Mouse (Mus musculus) right cerebral cortex, adult 2 months (tissue): ENCODE measurements around the gene Tln2.

Experiments
- DNase-seq, 2 experiments: peaks; one replicate each; pipeline ENCODE4 v3.0.0; 2021 to 2022; ENCODE audit warnings: low spot score in 2 of 2

The Tln2 gene

DNA sequence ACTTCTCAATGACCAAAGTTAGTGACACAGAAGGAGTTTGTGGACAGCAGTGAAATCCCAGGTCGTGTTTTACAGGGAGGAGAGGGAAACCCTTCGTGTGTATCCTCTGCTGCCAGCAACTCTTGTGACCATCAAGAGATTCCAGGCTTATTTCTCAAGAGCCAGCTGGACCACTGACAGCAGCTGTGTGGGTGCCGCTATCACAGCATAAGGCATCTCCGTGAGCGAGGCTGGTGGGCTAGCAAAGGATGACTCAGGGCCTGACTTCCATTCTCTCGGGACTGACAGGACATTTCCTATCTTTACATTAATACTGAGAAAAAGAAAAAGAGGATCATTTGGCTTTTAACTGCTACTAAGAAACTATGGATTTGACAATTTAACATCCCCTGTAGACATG, 283.1 kb downstream of the Tln2 start:
- DNase-seq = peak; percentile 63 to 72

DNA sequence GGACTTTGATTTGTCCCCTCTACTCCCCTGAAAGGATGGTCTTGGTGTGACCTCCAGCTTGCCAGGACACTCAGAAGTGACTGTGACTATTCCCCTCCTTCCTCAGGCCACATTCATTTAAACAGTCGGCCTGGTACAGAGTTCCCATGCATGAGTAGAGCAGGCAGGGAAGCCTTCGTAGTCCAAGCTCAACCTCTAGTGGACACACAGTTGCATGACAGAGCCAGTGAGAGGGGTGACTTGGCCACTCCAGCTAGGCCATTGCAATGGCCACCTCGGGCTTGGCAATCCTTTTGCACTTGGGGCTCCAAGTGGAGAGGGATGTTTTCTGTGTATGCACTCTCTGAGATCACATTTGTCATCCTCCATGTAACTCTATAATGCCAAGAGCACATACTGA, 285.2 kb downstream of the Tln2 start:
- DNase-seq = no peak

DNA sequence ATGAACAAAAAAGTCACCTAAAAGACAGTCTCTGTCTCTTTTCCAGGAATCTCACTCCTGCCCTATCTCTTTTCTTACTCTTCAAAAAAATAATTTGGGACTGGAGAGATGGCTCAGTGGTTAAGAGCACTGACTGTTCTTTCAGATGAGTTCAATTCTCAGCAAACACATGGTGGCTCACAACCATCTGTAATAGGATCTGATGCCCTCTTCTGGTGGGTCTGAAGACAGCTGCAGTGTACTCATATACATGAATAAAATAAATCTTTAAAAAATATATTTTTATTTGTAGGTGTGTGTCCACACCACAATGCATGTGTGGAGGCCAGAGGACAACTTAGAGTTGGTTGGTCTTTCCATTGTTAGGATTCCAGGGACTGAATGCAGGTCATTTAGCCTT, 286.1 kb downstream of the Tln2 start:
- DNase-seq = no peak

DNA sequence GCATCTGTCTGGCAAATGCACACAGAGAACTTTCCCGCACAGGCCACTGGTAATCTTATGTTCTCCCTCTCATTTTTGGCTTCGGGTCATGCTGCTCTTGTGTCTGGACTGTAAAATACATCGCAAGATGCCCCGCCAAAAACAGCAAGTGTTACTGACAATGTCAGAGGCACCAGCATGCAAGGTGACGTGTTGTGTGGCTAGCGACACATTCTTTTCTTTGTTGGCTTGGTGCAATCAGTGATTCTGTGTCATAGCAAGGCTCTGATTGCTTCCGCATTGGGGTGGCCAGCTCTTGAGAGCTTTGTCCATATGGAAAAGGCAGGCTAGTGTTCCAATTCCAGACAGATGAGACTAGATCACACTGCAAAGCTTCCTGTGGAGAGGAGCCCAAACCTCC, 288.8 kb downstream of the Tln2 start:
- no peak for DNase-seq

DNA sequence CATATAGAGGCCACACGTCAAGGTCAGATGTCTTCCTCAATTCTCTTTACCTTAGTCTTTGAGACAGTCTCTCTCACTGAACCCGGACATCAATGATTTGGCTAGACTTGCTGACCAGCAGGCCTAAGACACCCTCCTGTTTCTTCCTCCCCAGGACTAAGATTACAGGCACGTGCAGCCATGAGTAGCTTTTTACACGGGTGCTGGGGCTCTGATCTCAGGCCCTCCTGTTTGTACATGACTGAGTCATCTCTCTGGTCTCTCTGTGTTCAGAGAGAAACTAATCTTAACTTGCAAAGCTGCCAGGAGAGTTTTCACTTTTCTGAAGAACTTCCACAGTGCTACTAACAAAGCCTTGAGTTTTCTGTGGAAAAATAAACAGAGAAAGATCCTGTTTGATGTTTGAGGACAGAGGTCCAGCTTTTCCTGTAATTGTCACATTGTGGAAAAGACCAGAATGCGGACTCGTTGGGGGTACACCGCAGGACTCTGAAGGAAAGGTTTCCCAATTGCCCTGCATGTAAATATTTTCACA, 289.4 kb downstream of the Tln2 start:
- DNase-seq = no peak

DNA sequence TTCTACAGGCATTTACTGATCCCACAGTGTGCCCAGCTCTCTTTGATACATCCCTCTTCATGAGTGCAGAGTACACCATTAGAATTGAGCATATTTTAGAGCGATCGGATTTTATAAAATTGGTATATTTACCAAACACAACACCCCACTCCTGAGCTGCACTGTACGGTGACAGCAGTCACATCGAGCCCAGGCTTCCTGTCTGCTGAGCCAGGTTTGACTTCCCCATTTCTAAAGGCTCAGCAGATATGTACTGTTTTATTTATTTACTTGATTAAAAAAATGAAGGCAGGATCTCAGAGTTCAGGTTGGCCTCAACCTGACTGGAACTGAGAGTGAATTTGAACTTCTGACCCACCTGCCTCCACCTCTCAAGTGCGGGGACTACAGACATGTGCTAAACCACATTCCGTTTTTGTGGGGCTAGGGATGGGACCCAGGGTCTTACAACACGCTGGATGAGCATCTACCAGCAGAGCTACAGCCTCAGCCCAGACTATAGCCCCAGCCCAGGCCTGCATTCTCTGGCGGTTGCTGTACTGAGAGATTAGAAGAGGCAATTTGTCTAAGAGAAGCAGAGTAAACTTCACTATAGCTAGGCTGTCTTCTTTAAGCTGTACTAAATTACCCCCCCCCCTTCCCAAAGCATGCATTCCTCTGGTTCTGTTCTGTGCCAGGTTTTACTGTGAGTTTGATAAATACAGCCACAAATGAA, 292.1 kb downstream of the Tln2 start:
- DNase-seq = no peak

DNA sequence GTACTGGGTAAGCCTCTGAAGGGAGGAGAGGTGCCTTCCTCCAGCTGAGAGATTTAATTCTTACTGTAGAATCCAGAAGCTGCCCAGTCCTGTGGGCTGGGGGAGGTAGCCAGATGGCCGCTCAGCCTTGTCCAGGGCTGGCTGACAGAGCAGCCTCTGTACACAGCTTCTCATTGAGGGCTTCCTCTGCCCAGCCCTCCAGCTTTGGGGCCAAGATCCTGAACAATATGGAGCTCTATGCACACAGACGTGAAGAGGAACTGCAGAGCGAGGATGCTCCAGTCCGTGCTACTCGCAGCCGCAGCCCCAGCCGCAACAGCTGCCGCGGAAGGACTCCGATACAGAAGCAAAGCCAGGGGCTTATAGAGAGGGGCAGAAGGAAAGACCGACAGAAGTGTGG, 294.0 kb downstream of the Tln2 start:
- DNase-seq = peak; percentile 13 to 21

DNA sequence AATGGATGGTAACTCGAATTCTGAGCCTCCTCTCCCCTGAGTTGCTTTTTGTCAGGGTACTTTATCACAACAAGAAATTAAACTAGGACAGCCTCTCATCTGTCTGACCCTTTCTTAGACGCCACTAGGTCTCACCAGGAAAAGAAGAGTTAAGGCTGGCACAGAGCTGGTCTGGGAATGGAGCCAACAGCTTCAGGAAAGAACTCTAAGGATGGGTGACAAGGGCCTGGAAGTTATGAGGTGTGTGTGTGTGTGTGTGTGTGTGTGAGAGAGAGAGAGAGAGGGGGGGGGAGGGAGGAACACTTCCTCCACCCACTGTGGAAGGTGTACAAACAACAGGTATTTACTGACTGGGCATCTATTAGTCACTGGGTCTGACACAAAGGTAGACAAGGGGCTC, 294.6 kb downstream of the Tln2 start:
- no peak for DNase-seq

DNA sequence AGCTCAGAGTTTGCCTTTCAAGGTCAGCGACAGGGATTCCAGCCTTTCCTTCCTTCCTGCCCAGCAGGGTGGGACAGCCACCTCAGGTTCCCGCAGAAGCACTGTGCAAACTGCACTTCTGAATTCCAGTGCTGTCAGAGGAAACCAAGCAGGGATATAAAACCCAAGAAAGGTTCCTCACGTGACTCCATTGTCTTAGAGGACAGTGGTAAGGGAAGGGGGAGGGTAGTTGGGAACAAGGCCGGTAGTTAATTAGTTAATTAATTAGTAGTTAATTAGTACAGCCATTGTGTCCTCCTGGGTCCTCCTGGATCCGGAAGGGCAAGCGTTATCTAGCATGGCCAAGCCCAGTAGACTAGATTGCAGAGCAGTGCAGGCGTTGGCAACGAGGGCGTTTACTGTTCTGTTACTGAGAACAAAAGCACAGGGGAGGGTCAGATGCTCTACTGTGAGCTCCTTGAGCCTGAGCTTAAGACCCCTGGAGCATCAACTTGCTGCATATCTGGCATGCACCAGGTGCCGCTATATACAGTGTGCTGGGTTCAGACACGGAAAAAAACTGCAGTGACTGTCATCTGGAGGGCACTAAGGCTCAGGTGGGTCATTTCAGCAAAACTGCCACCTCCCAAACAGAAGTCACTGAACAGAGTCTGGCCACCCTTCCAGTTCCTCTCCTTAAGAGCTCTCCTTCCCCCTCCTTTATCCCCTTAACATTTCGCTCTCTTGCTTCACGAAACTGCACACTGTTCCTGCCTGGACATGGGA, 298.5 kb downstream of the Tln2 start:
- no peak for DNase-seq

DNA sequence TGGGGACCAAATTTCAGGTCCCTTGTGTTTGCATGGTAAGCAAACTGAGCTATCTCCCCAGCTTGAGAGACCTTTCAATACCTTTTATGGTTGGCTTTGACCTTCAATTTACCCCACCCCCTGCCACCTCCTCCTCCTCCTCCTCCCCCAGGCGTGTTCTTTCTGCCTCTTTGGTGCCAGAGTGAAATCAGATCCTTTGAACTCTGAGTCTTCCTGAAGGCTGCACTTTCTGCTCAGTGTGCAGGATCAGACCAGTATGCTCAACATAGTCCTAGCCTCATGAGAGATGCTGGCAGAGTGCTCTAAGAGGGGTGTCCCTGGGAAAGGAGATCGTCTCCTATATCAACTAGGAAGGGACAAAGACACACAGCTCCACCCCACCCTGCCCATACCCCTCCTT, 309.4 kb downstream of the Tln2 start:
- DNase-seq = no peak

DNA sequence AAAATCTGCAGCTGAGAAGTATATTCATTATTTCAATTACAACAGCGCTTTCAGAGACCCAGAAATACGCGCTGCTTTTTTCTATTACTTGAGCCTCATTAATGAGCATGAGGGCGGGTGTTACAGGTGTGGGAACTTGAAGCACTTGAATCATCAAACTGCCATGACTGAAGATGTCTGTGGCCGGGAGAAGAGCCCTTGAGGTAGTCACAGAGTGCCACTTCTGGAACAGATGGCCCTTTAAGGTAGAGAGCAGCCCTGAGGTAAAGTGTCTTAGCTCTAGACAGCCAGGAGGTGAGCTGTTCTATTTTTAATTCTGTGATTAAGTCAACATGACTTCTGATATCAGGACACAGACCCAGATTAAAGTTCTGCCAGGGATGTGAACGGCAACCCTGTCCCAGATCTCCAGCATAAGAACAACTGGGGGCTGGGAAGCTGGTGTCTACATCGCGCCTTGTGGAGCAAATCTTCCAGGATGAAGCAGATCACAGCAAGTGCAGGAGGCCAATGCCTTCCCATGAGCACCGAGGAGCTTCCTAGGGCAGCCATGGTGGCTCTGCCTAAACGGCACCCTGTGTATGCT, 312.0 kb downstream of the Tln2 start:
- DNase-seq = no peak

DNA sequence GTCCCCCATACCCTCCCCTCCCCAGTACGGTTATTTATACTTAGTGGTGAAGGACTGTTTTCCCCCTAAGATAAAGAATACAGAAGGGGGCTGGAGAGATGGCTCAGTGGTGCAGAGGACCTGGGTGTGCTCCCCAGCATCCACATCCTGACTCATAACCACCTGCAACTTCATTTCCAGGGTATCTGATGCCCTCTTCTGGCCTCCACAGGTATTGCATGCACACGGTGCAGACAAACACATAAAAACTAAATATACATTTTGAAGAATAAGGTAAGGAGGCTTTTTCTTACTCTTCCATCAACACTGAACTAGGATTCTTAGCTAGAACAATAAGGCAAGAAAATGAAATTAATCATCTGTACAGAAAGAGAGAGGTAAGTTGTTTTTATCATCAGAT, 314.2 kb downstream of the Tln2 start:
- DNase-seq = no peak

DNA sequence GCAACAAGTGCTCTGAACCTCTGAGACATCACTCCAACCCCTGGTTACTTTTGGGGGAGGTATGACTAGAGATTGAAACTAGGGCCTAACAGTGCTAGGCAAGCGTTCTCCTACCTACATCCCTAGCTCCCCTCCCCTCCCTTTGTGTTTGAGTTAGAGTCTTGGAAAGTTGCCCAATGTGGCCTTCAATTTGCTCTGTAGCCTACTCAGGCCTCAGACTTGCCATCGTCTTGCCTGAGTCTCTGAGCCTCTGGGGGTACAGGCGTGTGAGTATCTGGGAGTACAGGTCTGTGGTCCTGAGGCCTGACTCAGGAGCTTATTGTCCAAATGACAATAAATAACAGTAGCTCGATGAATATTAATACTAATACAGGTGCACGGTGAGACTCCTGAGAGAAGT, 317.8 kb downstream of the Tln2 start:
- no peak for DNase-seq

DNA sequence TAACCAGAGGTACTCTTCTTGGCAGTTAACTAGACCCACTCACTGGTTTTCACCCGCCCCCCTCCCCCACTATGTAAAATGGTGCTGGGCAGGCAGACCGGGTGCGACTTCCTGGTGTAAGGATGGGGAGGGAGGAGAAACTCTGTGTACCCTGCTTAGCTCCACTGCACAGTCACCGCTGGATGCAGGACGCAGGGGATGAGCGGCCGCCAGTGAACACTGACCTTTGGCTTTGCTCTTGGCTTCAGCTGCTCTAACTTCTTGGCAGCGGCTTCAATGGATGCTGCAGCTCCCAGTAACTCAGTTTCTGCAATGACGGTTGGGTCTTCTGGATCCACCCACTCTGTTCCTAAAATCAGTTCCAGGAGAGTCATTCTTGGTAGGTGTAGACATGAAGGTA, 319.0 kb downstream of the Tln2 start:
- no peak for DNase-seq

DNA sequence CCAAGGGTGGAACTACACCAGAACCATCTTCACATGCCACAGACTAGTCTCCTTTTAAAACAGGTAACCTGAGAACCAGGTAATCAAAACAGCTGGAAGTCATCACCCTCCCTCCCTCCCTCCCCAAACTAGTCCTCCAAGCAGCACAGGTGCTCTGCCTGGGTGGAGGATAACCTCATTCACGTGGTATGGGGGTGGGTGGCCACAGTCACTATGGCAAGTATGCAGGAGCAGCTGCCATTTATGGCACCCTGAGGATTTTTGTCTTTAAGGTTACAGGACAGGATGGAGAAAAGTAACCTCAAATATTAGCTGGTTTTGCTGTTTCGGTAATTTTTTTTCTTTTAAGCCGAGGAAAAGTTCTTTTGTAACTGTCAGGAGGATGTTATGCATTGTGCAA, 322.5 kb downstream of the Tln2 start:
- DNase-seq = no peak

DNA sequence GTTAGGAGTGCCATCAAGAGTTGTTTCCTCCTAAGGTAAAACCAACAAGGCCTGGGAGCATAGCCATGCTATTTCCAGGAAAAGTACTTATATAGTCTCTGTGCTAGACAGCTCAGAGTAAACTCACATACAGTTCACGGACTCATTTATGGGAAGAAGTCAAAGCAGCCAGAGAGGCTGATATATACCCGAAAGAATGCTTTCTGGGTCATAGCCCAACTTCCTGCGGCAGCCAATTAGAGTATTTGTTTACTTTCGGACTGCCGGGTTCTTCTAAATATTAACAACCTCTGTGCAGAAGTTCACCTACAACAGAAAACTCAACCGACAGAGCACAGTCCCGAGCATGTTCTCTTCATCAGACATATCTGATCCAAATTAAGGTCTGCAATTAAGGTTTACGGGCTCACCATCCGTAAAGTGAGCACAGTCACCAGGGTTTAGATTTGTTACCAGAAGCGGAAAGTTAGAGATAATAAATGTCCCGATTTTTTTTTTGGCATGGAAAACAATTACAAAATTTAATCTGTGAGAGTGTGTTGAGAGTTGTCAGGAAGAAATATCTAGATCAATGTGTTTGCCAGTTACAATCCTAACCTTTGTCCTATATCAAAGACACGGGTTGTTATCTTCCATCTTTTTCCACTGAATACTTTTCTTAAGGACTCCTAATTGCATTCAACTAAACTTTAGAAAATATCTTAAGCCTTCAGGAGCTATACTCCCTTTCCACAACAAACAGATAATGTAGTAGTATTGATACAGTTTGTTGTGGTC, 323.9 kb downstream of the Tln2 start:
- DNase-seq = no peak

DNA sequence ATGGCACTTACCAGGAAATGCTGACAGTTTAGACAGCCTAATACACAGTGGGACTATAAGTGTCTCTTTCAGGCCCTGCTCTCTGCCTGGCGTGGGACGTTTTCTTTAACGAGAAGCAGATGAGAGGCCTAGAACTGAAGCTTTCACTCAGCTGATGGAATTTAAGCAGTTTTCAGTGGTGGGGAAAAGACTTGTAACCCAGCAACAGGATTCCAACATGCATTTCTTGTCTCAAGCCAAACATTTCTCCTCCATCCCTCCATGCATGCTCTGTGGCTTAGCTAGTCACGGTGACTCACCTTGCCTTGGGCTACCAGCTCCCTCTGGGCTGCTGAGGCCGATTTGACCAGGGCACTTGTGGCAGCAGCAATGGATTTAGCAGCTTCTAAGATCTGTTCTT, 330.5 kb downstream of the Tln2 start:
- no peak for DNase-seq

DNA sequence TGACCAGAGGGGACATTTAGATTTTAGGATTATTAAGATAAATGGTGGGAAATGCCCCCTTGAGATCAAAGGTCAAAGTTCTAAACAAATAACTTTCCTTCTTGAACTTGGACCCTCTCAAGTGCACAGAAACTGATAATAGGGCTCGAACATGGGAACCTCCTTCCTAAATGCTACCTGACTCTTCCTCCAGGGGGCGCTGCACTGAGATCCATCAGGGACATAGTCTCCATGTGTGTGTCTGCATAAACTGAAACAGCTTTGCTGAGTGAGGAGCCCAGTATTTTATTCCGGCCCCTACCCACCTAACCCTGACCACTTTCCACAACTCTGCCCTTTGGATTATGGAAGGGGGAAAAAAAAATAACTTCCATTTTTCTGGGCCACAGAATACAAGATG, 339.1 kb downstream of the Tln2 start:
- DNase-seq = no peak

DNA sequence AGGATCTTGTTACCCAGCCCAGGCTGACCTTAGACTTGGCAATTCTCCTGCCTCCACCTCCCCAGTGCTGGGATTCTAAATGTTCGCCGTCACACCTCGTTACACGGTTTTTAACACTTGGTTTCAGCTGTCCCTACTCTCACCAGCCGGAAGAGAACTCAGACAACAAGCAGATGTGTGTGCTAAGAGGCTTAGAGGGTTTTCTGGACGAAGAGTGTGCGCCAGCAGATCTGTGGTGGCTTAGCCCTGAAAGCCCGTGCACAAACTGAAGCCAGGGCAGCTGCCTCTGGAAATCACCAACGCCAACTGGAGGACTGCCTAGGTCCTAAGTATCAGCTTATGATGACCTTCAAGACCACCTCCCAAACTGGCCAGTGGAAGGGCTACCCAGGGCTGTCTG, 341.5 kb downstream of the Tln2 start:
- DNase-seq = no peak

DNA sequence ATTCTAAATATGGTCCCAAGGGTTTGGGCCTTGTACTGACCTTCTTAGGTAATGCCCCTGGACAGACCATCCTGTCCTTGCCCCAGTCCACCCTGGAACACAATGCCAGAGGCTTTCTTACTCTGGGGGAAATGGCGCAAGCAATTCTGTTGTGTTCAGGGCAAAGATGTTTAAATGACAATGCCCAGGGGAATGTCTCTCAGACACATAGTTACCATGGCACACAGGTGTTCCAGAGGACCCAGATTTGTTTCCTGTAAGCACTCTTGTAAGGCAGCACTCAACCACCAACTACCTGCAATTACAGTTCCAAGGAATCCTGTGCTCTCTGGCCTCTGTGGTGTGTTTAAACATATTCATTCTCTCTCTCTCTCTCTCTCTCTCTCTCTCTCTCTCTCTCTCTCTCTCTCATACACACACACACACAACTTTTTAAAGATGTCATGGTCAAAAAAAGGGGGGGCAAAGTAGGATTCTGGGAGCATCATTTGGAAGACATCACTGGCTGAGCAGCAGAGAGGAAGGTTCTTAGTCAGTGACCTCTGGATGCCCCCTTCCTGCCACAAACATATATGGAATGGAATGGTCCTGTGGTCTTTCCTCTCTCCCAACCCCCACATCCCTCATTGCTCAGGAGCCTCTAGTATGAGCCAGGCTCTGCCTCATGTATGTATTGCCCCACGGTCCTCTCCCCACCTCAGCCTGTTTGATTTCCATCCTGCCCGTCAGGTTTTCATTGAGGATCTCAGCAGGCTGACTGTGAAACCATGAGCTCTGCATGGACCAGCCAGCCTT, 345.1 kb downstream of the Tln2 start:
- no peak for DNase-seq

DNA sequence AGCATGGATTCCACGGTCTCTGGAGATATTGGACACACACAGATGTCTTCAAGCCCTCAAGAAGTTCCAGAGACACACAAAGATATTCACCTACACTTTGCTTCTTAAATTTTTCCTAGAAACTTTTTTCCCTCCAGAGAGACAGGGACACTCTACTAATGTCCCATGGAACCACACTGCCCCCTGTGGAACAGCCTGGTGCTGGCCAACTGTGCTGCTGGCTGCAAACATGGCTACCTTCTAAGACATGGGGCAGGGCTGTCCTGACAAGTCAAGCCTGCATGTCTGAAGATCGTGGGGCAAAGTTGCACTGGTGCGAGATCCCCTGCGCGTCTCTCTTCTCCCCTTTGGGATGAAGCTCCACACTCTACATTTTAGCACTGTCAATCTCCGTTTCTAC, 346.2 kb downstream of the Tln2 start:
- peak; percentile 84 for DNase-seq
